Mouse (Mus musculus): ENCODE measurements around the gene Slc16a10. TPM values are rescaled to one million over a fixed set of nuclear protein-coding genes. Genes with fewer than 3 reads are reported as not detected.

The Slc16a10 gene
- polyA plus RNA-seq, 1 experiment from 2014 or later: 5.3 TPM

GRCm38 (mm10) chr10:40069270-40069669 is 72.8 kb downstream of the Slc16a10 start:
- ATAC-seq (ENCODE audit: insufficient read depth) (peak; percentile 88), DNase-seq (peak; percentile 80)
- Histone ChIP-seq H3K36me3 (ENCODE audit: insufficient read depth) (no peaks in the 10 kb centered on the region), H3K9ac (no peak overlapping the region), H3K4me2 (no peak overlapping the region), H3K9me3 (ENCODE audit: low read depth, low read length) (no peaks in the 10 kb centered on the region), H3K27me3 (ENCODE audit: insufficient read depth, low read length) (no peaks in the 10 kb centered on the region), H3K4me1 (ENCODE audit: insufficient read depth) (0 out of 2 replicates have a peak, but pooled peaks cover 4% of the 10 kb centered on the region), H3K27ac (ENCODE audit: low read depth) (no peak overlapping the region; the same call in 1 of the 2 replicates), H3K4me3 (ENCODE audit: low read depth, low read length) (no peak overlapping the region)
- TF ChIP-seq CTCF (IDR thresholded peaks at IDR 0.05; ENCODE audit: low read depth): no peak
- 12% methylated on average over 4 of the region's 4 CpGs for WGBS

GRCm38 (mm10) chr10:40068595-40068994 is 73.5 kb downstream of the Slc16a10 start:
- DNase-seq (no peak), ATAC-seq (ENCODE audit: insufficient read depth) (peak; percentile 21; the same call in 1 of the 2 replicates)
- Histone ChIP-seq H3K4me1 (ENCODE audit: insufficient read depth) (0 out of 2 replicates have a peak, but pooled peaks cover 4% of the 10 kb centered on the region), H3K4me2 (no peak overlapping the region), H3K27me3 (ENCODE audit: insufficient read depth, low read length) (no peaks in the 10 kb centered on the region), H3K27ac (ENCODE audit: low read depth) (no peak overlapping the region), H3K9ac (no peak overlapping the region), H3K36me3 (ENCODE audit: insufficient read depth) (no peaks in the 10 kb centered on the region), H3K9me3 (ENCODE audit: low read depth, low read length) (no peaks in the 10 kb centered on the region), H3K4me3 (ENCODE audit: low read depth, low read length) (no peak overlapping the region)
- WGBS: 65% methylated on average over 10 of the region's 10 CpGs
- no peak for TF ChIP-seq CTCF (IDR thresholded peaks at IDR 0.05; ENCODE audit: low read depth)

GRCm38 (mm10) chr10:40067529-40067928 is 74.5 kb downstream of the Slc16a10 start:
- DNase-seq (no peak), ATAC-seq (ENCODE audit: insufficient read depth) (no peak)
- WGBS: 41% methylated on average over 1 of the region's 1 CpGs
- no peak overlapping the region for H3K27ac ChIP-seq (ENCODE audit: low read depth)
- H3K4me1 ChIP-seq (ENCODE audit: insufficient read depth): 0 out of 2 replicates have a peak, but pooled peaks cover 4% of the 10 kb centered on the region
- no peak overlapping the region for H3K4me2 ChIP-seq
- H3K27me3 ChIP-seq (ENCODE audit: insufficient read depth, low read length): no peaks in the 10 kb centered on the region
- H3K36me3 ChIP-seq (ENCODE audit: insufficient read depth): no peaks in the 10 kb centered on the region
- no peak overlapping the region for H3K9ac ChIP-seq
- TF ChIP-seq CTCF (IDR thresholded peaks at IDR 0.05; ENCODE audit: low read depth): no peak
- no peak overlapping the region for H3K4me3 ChIP-seq (ENCODE audit: low read depth, low read length)
- H3K9me3 ChIP-seq (ENCODE audit: low read depth, low read length): no peaks in the 10 kb centered on the region

GRCm38 (mm10) chr10:40067071-40067470 is 75.0 kb downstream of the Slc16a10 start:
- no peak for ATAC-seq (ENCODE audit: insufficient read depth)
- 0 out of 2 replicates have a peak, but pooled peaks cover 4% of the 10 kb centered on the region for H3K4me1 ChIP-seq (ENCODE audit: insufficient read depth)
- 63% methylated on average over 1 of the region's 1 CpGs for WGBS
- no peak overlapping the region for H3K27ac ChIP-seq (ENCODE audit: low read depth)
- H3K4me3 ChIP-seq (ENCODE audit: low read depth, low read length): no peak overlapping the region
- DNase-seq: no peak
- no peaks in the 10 kb centered on the region for H3K27me3 ChIP-seq (ENCODE audit: insufficient read depth, low read length)
- H3K9ac ChIP-seq: no peak overlapping the region
- H3K4me2 ChIP-seq: no peak overlapping the region
- H3K36me3 ChIP-seq (ENCODE audit: insufficient read depth): no peaks in the 10 kb centered on the region
- TF ChIP-seq CTCF (IDR thresholded peaks at IDR 0.05; ENCODE audit: low read depth): no peak
- H3K9me3 ChIP-seq (ENCODE audit: low read depth, low read length): no peaks in the 10 kb centered on the region

- H3K27ac ChIP-seq (ENCODE audit: low read depth): no peak overlapping the region
- no peak overlapping the region for H3K4me3 ChIP-seq (ENCODE audit: low read depth, low read length)
- DNase-seq (no peak), ATAC-seq (ENCODE audit: insufficient read depth) (no peak)
- H3K9ac ChIP-seq: no peak overlapping the region
- TF ChIP-seq CTCF (IDR thresholded peaks at IDR 0.05; ENCODE audit: low read depth): no peak
- H3K36me3 ChIP-seq (ENCODE audit: insufficient read depth): no peaks in the 10 kb centered on the region
- 54% methylated on average over 3 of the region's 3 CpGs for WGBS
- no peak overlapping the region for H3K4me2 ChIP-seq
- 0 out of 2 replicates have a peak, but pooled peaks cover 4% of the 10 kb centered on the region for H3K4me1 ChIP-seq (ENCODE audit: insufficient read depth)
- H3K27me3 ChIP-seq (ENCODE audit: insufficient read depth, low read length): no peaks in the 10 kb centered on the region
- no peaks in the 10 kb centered on the region for H3K9me3 ChIP-seq (ENCODE audit: low read depth, low read length)
Measured at GRCm38 (mm10) chr10:40065357-40065756, 76.7 kb downstream of the Slc16a10 start.

- no peak for ATAC-seq (ENCODE audit: insufficient read depth)
- H3K4me2 ChIP-seq: no peak overlapping the region
- no peaks in the 10 kb centered on the region for H3K9me3 ChIP-seq (ENCODE audit: low read depth, low read length)
- no peak overlapping the region for H3K9ac ChIP-seq
- TF ChIP-seq CTCF (IDR thresholded peaks at IDR 0.05; ENCODE audit: low read depth): no peak
- H3K4me3 ChIP-seq (ENCODE audit: low read depth, low read length): no peak overlapping the region
- H3K27ac ChIP-seq (ENCODE audit: low read depth): peak overlapping the region; percentile 54; the same call in 1 of the 2 replicates
- no peaks in the 10 kb centered on the region for H3K4me1 ChIP-seq (ENCODE audit: insufficient read depth)
- WGBS: 21% methylated on average over 5 of the region's 5 CpGs
- no peaks in the 10 kb centered on the region for H3K27me3 ChIP-seq (ENCODE audit: insufficient read depth, low read length)
- DNase-seq: no peak
- no peaks in the 10 kb centered on the region for H3K36me3 ChIP-seq (ENCODE audit: insufficient read depth)
Measured at GRCm38 (mm10) chr10:40063291-40063890, 78.7 kb downstream of the Slc16a10 start.

- no peaks in the 10 kb centered on the region for H3K4me1 ChIP-seq (ENCODE audit: insufficient read depth)
- ATAC-seq (ENCODE audit: insufficient read depth) (no peak), DNase-seq (no peak)
- H3K9me3 ChIP-seq (ENCODE audit: low read depth, low read length): no peaks in the 10 kb centered on the region
- H3K27ac ChIP-seq (ENCODE audit: low read depth): no peak overlapping the region
- H3K4me3 ChIP-seq (ENCODE audit: low read depth, low read length): no peak overlapping the region
- no peak overlapping the region for H3K4me2 ChIP-seq
- no peak overlapping the region for H3K9ac ChIP-seq
- H3K36me3 ChIP-seq (ENCODE audit: insufficient read depth): no peaks in the 10 kb centered on the region
- no peak for TF ChIP-seq CTCF (IDR thresholded peaks at IDR 0.05; ENCODE audit: low read depth)
- 58% methylated on average over 6 of the region's 6 CpGs for WGBS
- H3K27me3 ChIP-seq (ENCODE audit: insufficient read depth, low read length): no peaks in the 10 kb centered on the region
Measured at GRCm38 (mm10) chr10:40062812-40063211, 79.2 kb downstream of the Slc16a10 start.
